21 mouse cellular contexts compared by ENCODE assay signal in genomic region chr4:86408421-86408820, GRCm38 (mm10).
DNase-seq lines count a peak whose midpoint lies in the region; ATAC-seq and TF ChIP-seq lines count a peak whose summit lies in the region.
"Had no signal": no experiment of that assay in that cellular context is flagged by ENCODE, and none has a peak within 500 bp of the region (broad histone marks: within the 10 kb centered on the region; RNA-seq: fewer than 3 reads in every experiment).

No protein-coding gene starts in this region.

- no peak overlapping the region for H3K27ac ChIP-seq in kidney, adult 2 months (ENCODE audit: insufficient read depth, low read depth, low read length)
- no peak overlapping the region for H3K27ac ChIP-seq in kidney, embryonic 14.5 days (ENCODE audit: low read depth, low read length)
- no peak overlapping the region for H3K27ac ChIP-seq in lung, embryonic 14.5 days (ENCODE audit: low read depth)
- no peak overlapping the region for H3K27ac ChIP-seq in lung, postnatal 0 days (ENCODE audit: low read length)
- H3K27ac ChIP-seq in stomach, embryonic 15.5 days: 0 out of 2 replicates have a peak overlapping the region, but pooled peaks have one; percentile 51
- H3K27ac ChIP-seq: forebrain, embryonic 12.5 days; heart, adult 2 months; heart, embryonic 15.5 days; hindbrain, embryonic 13.5 days; hindbrain, postnatal 0 days had no signal

- intact Hi-C loops in left cerebral cortex, postnatal 36 days (cut with DNase I): no loop called here

- ATAC-seq in kidney, embryonic 14.5 days (ENCODE audit: low FRiP score, low TSS enrichment): no peak
- no peak for ATAC-seq in lung, embryonic 14.5 days (ENCODE audit: insufficient read depth)
- ATAC-seq in lung, postnatal 0 days: no peak
- no peak for ATAC-seq in stomach, embryonic 15.5 days (ENCODE audit: insufficient read depth, low FRiP score, low read depth)
- ATAC-seq: activated CD4-positive, CD25-positive, alpha-beta regulatory T cell, adult 4 months; forebrain, embryonic 16.5 days; hindbrain, postnatal 0 days; Patski had no signal

- DNase-seq in kidney, adult 2 months: peak; percentile 4
- peak; percentile 54 for DNase-seq in lung, embryonic 14.5 days
- DNase-seq in lung, postnatal 0 days (ENCODE audit: low spot score): no peak
- DNase-seq in fat pad, adult 2 months (ENCODE audit: extremely low read depth, low read depth, low spot score): peak; percentile 16
- DNase-seq in adrenal gland, postnatal 4 days (ENCODE audit: low spot score in 2 of 2): no peak
- no peak for DNase-seq in left cerebral cortex, postnatal 36 days (ENCODE audit: low spot score in 2 of 2)
- DNase-seq: adrenal gland, postnatal 14 days; gastrocnemius, postnatal 14 days; heart, adult 2 months; heart, postnatal 14 days had no signal

- H3K9me3 ChIP-seq in kidney, embryonic 14.5 days (ENCODE audit: control insufficient read depth, low read length): no peaks in the 10 kb centered on the region
- H3K9me3 ChIP-seq in lung, embryonic 14.5 days (ENCODE audit: low read depth, low read length): no peaks in the 10 kb centered on the region
- no peaks in the 10 kb centered on the region for H3K9me3 ChIP-seq in lung, postnatal 0 days (ENCODE audit: low read length)
- no peaks in the 10 kb centered on the region for H3K9me3 ChIP-seq in stomach, embryonic 15.5 days
- H3K9me3 ChIP-seq: forebrain, embryonic 12.5 days; heart, embryonic 15.5 days; hindbrain, embryonic 13.5 days had no signal

- 72% methylated on average over 9 of the region's 9 CpGs for WGBS in kidney, adult 2 months
- 75% methylated on average over 9 of the region's 9 CpGs for WGBS in kidney, embryonic 14.5 days
- 43% methylated on average over 9 of the region's 9 CpGs for WGBS in lung, embryonic 14.5 days
- WGBS in lung, postnatal 0 days: 70% methylated on average over 9 of the region's 9 CpGs
- WGBS in stomach, embryonic 15.5 days: 55% methylated on average over 9 of the region's 9 CpGs

- no peak for TF ChIP-seq EP300 in lung, postnatal 0 days (IDR thresholded peaks at IDR 0.05)

- H3K4me1 ChIP-seq in kidney, adult 2 months (ENCODE audit: control insufficient read depth, insufficient read depth, low read length): no peaks in the 10 kb centered on the region
- H3K4me1 ChIP-seq in kidney, embryonic 14.5 days (ENCODE audit: control insufficient read depth, insufficient read depth, low read length): peaks cover 18% of the 10 kb centered on the region
- peaks cover 12% of the 10 kb centered on the region for H3K4me1 ChIP-seq in lung, embryonic 14.5 days (ENCODE audit: insufficient read depth)
- no peaks in the 10 kb centered on the region for H3K4me1 ChIP-seq in lung, postnatal 0 days (ENCODE audit: insufficient read depth, low read depth, low read length)
- peaks cover 17% of the 10 kb centered on the region; the same call in 1 of the 2 replicates for H3K4me1 ChIP-seq in stomach, embryonic 15.5 days
- H3K4me1 ChIP-seq: forebrain, embryonic 12.5 days had no signal

- H3K27me3 ChIP-seq in kidney, adult 2 months (replicated peaks; ENCODE audit: control insufficient read depth, insufficient read depth, low read length): no peaks in the 10 kb centered on the region
- no peaks in the 10 kb centered on the region for H3K27me3 ChIP-seq in kidney, embryonic 14.5 days (ENCODE audit: control insufficient read depth, insufficient read depth, low read length)
- H3K27me3 ChIP-seq in lung, embryonic 14.5 days (ENCODE audit: insufficient read depth, low read length): no peaks in the 10 kb centered on the region
- H3K27me3 ChIP-seq in lung, postnatal 0 days (replicated peaks; ENCODE audit: insufficient read depth, low read length): no peaks in the 10 kb centered on the region
- no peaks in the 10 kb centered on the region for H3K27me3 ChIP-seq in stomach, embryonic 15.5 days (replicated peaks)
- H3K27me3 ChIP-seq: CH12.LX; forebrain, embryonic 12.5 days; heart, embryonic 15.5 days; hindbrain, embryonic 13.5 days; Patski had no signal

- TF ChIP-seq CTCF in kidney, adult 2 months (conservative IDR thresholded peaks at IDR 0.05; ENCODE audit: insufficient read depth, insufficient read length, low read depth, low read length): no peak
- no peak for TF ChIP-seq CTCF in lung, embryonic 14.5 days (IDR thresholded peaks at IDR 0.05; ENCODE audit: low read depth)
- no peak for TF ChIP-seq CTCF in lung, postnatal 0 days (IDR thresholded peaks at IDR 0.05)

- H3K4me3 ChIP-seq in kidney, adult 2 months (ENCODE audit: insufficient read depth, low read depth, low read length): no peak overlapping the region
- no peak overlapping the region for H3K4me3 ChIP-seq in kidney, embryonic 14.5 days (ENCODE audit: low read length)
- no peak overlapping the region for H3K4me3 ChIP-seq in lung, embryonic 14.5 days (ENCODE audit: low read depth, low read length)
- no peak overlapping the region for H3K4me3 ChIP-seq in lung, postnatal 0 days (ENCODE audit: low read depth, low read length)
- no peak overlapping the region for H3K4me3 ChIP-seq in stomach, embryonic 15.5 days (replicated peaks)
- H3K4me3 ChIP-seq: forebrain, embryonic 12.5 days; heart, adult 2 months; heart, embryonic 15.5 days; hindbrain, embryonic 13.5 days had no signal

- TF ChIP-seq POLR2A in kidney, adult 2 months (IDR thresholded peaks at IDR 0.05; ENCODE audit: low read depth, low read length): no peak

- H3K4me2 ChIP-seq in kidney, embryonic 14.5 days (replicated peaks; ENCODE audit: low read depth, low read length): no peak overlapping the region
- no peak overlapping the region for H3K4me2 ChIP-seq in lung, embryonic 14.5 days
- H3K4me2 ChIP-seq in lung, postnatal 0 days (replicated peaks; ENCODE audit: low read depth, low read length): no peak overlapping the region
- H3K4me2 ChIP-seq in stomach, embryonic 15.5 days: no peak overlapping the region
- H3K4me2 ChIP-seq: forebrain, embryonic 12.5 days; heart, embryonic 11.5 days; heart, embryonic 15.5 days; hindbrain, embryonic 13.5 days had no signal

- H3K36me3 ChIP-seq in kidney, adult 2 months (ENCODE audit: control insufficient read depth, insufficient read depth, low read length): no peaks in the 10 kb centered on the region
- H3K36me3 ChIP-seq in kidney, embryonic 14.5 days (ENCODE audit: control insufficient read depth, insufficient read depth, low read length): no peaks in the 10 kb centered on the region
- H3K36me3 ChIP-seq in lung, embryonic 14.5 days (ENCODE audit: insufficient read depth): no peaks in the 10 kb centered on the region
- no peaks in the 10 kb centered on the region for H3K36me3 ChIP-seq in lung, postnatal 0 days (ENCODE audit: insufficient read depth, low read length)
- no peaks in the 10 kb centered on the region for H3K36me3 ChIP-seq in stomach, embryonic 15.5 days
- H3K36me3 ChIP-seq: forebrain, embryonic 12.5 days; heart, embryonic 15.5 days; hindbrain, embryonic 13.5 days had no signal

- no peak overlapping the region for H3K9ac ChIP-seq in kidney, embryonic 14.5 days (ENCODE audit: low read depth, low read length)
- H3K9ac ChIP-seq in lung, embryonic 14.5 days: no peak overlapping the region
- no peak overlapping the region for H3K9ac ChIP-seq in lung, postnatal 0 days (replicated peaks; ENCODE audit: low read depth)
- no peak overlapping the region for H3K9ac ChIP-seq in stomach, embryonic 15.5 days
- H3K9ac ChIP-seq: forebrain, embryonic 12.5 days; heart, embryonic 15.5 days; hindbrain, embryonic 13.5 days had no signal

Comparison
In these comparisons a context has a peak if more than half of its experiments do, and no peak if none do; other contexts are left out.
1. DNase-seq: peak in kidney, adult 2 months (single experiment), lung, embryonic 14.5 days (single experiment) and fat pad, adult 2 months (single experiment); none in lung, postnatal 0 days (single experiment), adrenal gland, postnatal 4 days (0 of 2) and left cerebral cortex, postnatal 36 days (0 of 2).